Mouse (Mus musculus) T-helper 1 cell (primary cell): ENCODE measurements around the gene Syngr4.
"Not testable (repeated sequence)": the region's sequence is repeated elsewhere in the genome, so short reads cannot be mapped to it uniquely, and the experiment has no call there.

ENCODE experiments used
- in situ Hi-C: fragments of 300-600 bp; cut with MboI, MseI; formaldehyde crosslinking; loops from one replicate; pipeline ENCODE4 v1.15.1; 2025; ENCODE audit warnings: high pct_unique_total_duplicates

Gene Syngr4

DNA sequence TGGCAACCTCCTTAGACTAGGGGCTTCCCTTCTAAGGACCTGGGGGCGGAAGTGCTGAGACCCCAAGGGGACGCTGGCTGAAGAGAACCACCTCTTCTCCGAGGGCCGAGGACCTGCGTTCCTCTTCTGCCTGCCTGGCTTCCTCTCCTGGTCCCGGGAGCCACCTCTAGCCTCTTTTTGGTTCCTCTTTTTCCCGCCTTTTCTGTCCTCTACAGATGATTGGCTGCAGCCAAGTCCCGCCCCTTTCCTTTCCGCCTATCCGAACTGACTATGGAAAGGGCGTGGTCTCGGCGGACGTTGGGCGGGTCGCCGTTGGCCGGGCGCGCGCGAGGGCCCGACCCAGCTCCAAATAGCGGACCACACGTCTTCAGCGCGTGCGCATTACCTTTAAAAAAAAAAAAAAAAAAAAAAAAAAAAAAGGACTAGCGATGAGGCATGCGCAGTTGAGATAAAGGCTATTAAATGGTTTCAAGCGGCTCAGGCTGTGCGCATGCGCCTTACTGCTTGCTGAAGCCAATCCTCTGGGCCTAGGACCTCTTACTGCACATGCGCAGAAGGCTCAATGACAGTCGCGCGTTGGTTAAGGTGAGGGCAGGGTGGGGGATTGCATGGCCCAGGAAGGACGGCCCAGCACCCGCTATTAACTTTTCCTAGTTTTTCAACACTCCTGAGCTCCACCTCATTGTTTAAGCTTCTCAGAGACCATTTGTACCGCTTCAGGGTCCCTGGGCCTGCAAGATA, at the start of gene Syngr4, which contains the start of gene Tmem143:
Gene Syngr4, minus strand, starts transcription at position 198 of the 741 bp plus-strand sequence.
Gene Tmem143, plus strand, starts transcription at position 425 of the 741 bp plus-strand sequence.
- in situ Hi-C loops: no loop called here

DNA sequence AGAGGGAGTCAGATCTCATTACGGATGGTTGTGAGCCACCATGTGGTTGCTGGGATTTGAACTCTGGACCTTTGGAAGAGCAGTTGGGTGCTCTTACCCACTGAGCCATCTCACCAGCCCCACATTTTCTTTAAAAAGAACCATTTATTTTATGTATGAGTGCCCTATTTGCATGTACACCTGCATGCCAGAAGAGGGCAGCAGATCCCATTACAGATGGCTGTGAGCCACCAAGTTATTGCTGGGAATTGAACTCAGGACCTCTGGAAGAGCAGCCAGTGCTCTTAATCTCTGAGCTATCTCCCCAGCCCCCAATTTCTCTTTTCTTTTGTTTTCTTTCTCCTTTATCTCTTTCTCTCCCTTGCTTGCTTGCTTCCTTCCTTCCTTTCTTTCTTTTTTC, 46.8 kb upstream of the Syngr4 start:
- in situ Hi-C loops: loop anchor here (5.0 kb wide), 2 partner anchors 74 to 211 kb away; no protein-coding TSS in a partner anchor

DNA sequence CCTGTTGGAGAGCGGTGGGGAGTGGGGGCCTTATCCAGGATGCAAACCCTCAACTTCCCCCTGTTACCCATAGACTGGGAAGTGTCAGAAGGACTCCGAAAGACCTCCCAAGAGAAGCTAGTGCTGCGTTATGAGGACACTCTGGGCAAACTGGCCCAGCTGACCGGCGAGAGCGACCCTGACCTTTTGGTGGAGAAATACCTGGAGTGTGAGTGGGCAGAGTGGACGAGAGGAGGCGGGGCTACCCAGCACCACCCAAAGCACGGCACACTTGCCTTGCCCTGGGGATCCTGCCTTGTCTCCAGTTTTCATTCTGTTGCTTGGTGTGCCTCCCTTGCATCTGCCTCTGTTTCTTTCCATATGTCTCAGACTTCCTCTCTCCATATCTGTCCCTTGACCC, 45.5 kb upstream of the Syngr4 start:
- in situ Hi-C loops: loop anchor here (5.0 kb wide), 2 partner anchors 75 to 210 kb away; no protein-coding TSS in a partner anchor

DNA sequence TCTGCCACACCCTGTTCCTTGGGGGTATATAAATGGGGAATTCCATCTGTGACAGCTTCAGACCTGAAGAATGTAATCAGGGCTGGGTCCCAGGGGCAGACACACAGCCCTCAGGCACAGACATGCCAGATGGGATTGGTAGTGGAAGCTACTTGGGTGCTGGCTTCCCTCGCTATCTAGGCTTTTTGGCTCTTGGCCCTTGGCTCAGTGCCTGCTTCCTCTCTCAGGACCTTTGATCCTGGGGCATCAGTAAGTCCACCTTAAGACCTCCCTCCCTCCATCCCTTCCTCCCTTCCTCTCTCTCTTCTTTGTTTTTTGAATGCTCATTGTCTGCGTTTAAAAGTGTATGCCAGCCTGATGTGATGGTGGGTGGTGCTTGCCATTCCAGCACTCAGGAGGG, 43.3 kb upstream of the Syngr4 start:
- in situ Hi-C loops: loop anchor here (5.0 kb wide), 3 partner anchors 68 to 208 kb away; partner anchors contain the start of gene Kdelr1

DNA sequence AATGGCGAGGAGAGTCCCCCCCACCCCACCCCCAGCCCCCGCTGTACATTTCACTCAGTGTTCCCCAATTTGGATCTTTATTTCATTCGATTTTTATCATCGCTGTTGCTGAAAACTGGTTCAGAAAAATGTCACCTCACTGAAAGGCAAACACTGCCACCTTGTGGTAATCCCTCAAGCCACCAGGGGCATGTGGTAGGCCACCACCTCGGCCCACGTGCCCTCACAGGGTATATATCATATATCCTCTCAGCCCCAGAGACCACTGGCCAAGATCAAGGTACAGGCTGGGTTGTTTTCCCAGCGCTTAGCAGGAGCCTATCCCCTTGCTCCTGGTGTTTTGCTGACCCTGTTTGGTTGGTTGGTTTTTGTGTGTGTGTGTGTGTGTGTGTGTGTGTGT, 38.6 kb upstream of the Syngr4 start:
- in situ Hi-C loops: loop anchor here (5.0 kb wide), 1 partner anchor 63 kb away; the partner anchor contains the start of gene Kdelr1

DNA sequence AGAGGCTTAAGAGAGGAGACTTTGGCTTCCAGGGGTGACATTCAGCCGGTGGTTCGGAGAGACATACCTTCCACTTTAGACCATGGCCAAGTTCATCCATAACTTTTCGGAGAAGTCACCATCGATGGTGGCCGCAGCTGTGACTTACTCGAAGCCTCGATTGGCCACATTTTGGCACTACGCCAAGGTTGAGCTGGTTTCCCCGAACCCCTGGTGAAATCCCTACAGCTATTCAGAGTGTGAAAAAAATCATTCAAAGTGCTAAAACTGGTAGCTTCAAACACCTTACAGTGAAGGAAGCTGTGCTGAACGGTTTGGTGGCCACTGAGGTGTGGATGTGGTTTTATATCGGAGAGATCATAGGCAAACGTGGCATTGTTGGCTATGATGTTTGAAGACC, 37.3 kb upstream of the Syngr4 start:
- in situ Hi-C loops: not testable (repeated sequence)

DNA sequence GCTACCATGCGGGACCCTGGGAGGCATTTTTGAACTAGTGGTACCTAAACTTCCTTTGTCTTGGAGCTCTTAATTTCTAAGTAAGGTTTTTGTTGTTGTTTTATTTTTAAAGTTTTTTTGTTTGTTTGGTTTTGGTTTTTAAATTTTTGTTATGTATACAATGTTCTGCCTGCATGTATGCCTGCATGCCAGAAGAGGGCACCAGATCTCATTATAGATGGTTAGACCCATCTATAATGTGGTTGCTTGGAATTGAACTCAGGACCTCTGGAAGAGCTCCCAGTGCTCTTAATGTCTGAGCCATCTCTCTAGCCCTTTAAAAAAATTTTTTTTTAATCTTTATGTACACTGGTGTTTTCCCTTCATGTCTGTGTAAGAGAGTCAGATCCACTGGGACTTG, 33.2 kb upstream of the Syngr4 start:
- in situ Hi-C loops: no loop called here

DNA sequence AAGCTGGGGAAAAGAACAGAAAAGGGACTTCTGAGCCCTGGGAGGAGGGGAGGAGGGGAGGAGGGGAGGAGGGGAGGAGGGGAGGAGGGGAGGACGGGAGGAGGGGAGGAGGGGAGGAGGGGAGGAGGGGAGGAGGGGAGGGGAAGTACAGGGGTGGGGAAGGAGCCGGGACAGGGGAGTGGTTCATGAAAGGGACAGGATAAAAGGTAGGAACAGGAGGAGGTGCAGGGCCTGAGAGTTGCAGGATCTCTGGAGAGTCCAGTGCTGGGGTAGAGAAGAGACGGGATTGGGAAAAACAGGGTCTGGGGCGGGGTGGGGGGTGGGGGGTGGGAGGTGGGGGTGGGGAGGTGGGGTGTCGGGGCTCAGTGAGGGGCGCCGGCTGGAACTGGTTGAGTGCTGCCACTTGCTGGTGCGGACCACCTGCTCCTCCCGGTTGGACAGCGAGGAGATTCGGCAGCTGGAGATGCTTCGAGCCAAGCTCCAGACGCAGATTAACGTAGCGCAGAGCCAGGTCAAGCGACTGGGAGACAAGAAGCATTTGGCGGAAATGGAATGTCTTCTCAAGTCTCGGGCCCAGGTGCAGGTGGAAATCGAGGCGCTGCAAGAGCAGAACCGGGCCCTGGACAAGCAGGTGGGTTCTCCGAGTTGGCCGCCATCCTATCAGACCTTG, 32.2 kb upstream of the Syngr4 start:
- in situ Hi-C loops: no loop called here

DNA sequence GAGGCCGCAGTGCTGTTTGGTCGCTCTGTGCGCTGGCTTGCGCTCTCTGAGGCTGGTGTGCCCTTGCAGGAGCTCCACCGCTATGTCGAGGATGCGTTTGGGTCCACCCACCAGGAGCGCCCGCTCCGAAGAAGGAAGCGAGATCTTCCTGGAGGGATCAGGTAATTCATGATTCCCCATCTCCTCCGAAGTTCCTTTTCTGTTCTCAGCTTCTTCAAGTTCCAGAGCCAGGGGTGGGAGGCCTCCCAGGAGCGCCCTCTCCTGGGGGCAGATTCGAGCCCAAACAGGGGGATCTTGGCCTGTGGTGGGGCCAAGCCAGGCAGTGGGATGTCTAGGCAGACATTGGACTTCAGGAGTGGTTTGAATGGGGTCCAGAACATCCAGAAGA, 27.9 kb upstream of the Syngr4 start:
- in situ Hi-C loops: no loop called here

DNA sequence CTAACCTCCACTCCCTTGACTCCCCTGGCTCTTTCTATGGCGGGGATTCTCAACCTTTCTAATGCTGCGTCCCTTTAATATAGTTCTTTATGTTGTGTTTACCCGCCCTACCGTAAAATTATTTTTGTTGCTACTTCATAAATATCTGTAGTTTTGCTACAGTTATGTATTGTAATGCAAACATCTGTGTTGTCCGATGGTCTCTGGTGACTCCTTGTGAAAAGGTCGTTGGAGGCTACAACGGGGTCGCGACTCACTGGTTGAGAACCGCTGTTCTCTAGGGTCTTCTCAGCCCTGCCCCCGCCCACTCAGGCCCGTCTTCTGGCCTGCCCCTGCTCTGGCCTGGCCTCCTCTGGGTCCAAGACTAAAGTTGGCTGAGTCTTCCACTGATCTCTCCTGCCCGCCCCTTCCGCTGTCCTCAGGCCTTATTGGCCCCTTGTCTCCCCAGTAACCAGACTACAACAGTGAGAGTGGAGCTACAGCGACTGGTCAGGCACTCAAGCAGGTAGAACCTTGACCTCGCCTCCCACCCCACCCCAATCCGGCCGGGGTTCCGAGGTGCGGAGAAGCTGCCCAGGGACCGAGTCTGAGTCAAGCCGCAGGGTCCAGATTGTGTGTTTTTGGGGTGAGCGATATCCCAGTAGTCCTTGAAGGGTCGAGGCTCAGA, 27.4 kb upstream of the Syngr4 start, which contains the start of gene Ccdc114:
Gene Ccdc114, plus strand, starts transcription at position 311 of the 667 bp plus-strand sequence.
- in situ Hi-C loops: no loop called here

DNA sequence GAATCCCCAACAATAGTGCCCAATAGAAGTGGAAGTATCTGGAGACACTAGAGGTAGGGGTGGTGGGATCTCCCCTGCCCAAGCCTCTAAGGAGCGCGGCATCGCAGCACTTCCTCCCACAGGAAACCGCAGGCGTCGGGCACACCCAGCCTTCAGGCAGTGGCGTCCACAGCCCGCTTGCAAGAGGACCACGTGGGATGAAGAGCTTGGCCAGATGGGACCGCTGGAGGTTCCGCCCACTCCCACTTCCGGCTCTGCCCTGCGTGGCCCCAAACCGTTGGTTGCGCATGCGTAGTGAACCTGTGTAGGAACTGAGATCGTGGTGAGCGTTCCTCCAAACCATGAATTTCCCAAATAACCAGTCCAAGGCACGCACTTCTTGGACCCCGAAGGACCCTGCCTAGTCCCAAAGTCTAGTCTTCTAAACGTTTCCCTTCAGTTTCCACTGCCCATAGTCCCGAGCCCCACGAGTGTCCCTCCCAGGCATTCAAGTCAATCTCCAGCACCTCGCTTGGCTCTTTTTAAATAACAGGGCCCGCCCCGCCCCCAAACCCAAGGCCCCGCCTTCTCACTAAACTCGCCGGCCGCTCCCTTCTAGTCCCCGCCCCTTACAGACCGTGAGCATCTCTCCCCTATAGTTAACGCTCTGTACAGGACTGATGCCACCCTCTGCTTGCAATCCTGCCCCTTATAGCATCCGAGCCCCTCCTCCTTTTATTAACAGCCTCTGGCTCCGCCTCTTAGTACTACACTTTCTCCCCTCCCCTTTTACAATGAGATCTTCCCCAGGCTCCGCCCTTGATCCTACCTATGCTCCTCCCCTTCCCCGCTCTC, 26.6 kb upstream of the Syngr4 start:
- in situ Hi-C loops: no loop called here

DNA sequence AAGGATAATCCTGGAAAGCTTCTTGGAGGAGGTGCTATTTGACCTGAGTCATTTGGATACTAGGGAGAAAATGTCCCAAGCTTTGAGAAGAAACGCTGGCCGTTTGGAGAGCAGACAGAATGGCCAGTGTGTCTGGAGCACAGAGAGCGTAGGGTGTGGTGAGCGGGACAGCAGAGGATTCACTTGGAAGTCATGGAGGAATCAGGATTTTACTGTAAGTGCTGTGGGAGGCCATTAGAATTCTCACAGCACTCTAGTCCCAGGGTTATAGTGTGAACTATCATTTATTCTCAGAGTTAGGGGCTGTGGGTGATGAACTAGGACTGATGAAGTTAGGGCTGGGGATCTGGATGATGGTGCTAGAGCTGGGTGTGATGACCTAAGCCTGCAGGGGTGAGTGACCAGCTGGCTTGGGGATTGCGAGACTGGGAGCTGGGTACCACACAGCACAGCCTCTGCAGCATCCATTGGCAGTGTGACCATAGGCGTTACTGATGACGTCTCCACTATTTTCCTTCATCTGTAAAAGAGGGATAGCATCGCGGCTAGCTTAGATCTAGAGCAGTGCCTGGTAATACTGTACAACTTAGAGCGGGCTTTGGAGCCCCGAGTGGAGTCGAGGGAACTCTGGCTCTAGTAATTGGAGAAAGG, 25.6 kb upstream of the Syngr4 start:
- in situ Hi-C loops: no loop called here

DNA sequence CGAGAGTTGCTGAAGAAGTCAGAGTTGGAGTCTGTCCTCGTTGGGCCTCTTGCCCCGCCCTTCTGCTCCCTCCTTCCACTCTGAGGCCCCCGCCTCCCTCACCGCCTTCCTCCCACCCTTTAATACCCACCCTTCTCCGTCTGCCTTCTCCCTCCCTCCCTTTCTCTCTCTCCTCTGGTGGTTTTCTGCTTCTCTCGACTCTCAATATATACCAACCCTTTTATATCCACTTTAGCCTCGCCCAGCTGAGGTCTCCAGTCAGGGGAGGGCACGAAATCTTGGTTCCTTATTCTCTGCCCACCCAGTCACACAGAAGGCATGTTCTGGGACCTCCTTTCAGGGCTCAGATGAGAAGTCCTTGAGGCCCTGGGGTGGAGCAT, 24.7 kb upstream of the Syngr4 start, which contains the start of gene Emp3:
Gene Emp3, minus strand, starts transcription at position 163 of the 380 bp plus-strand sequence.
- in situ Hi-C loops: no loop called here

DNA sequence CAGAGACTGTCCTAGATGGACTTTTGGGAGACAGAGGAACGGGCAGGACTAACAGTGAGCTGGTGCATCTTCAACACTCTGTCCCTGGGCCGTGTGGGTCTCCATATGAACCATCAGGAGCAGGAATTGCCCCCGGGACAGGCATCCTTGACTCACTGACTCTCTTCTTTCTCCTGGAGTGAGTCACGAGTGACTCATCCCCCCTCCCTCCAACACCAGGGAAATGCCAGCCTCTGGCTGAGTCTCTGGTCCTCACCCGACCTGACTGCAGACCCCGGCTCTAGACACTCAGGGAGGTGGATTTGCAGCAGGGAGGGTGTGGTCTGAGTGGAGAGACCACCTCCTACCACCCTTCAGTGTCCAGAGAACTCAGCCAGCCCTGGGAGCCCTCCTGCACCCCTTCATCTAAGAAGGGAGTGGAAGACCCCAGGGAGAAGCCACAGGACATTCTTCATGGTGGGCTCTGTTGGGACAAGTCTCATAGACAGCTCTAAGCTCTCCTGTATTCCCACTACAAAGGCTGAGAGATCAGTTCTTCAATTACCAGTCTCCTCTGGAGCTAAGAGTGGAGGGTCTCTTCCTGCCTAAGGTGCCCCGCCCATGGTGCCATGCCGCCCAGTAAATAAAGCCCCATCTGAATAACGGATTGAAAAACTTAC, 24.2 kb upstream of the Syngr4 start:
- in situ Hi-C loops: no loop called here

DNA sequence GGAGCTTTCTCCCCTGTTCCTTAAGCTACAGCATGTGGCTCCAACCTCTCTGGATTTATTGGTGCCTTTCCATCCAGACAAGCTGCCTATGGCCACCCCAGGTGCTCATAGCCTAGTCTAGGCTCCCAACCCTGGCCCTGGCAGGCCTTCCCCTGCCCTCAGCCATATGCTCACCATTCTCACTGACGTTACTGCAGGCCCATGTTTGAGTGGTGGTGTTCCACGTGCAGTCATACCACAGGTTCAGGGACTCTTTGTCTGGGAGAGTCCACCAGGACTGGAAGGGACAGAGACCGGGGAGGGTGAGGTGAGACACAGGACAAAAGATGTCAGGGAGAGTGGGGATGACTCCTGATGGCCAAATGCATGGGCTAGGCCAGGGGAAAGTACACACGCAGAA, 23.2 kb upstream of the Syngr4 start:
- in situ Hi-C loops: no loop called here

DNA sequence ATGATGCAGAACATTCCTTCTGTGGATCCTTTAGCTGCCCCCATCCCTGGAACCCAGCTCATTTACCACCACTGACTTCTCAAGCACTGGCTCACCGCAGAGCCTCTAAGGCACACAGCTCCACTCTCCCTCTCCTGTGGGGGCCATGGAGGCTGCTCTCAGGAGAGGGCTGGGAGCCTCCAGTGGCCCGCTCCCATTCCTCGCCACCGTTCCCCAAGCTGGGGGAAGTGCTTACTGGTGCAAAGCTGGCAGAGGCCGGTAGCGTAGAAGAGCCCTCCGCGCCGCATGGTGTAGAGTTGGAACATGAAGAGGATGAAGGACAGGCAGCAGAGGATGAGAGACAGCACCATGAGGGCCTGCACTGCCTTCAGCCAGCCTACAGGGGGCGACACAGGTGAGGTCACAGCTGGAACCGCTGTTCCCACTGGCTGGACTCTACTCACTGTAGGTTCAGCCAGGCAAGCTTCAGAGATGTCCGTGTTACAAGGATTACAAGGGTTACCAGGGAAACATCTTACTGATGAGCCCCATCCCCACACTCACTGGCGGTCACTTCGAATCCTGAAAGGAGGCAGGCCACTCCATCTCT, 22.7 kb upstream of the Syngr4 start:
- in situ Hi-C loops: no loop called here

DNA sequence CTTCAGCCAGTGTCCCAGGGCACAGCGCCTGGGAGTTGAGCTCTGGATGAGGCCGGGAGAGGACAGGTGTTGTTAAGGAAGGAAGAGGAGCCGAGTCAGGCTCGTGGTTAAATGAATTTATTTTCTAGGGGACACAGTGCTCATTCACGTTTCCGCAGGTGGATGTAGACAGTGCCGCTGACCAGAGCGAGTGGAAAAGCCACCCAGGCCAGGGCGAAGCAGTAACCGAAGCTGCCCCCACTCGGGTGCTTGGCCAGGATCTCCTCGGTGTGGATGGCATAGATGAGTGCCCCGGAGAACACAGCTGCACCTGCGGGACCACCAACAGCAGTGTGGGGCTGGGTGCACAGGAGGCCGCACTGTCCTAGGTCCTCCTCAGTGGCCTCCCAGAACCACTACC, 21.4 kb upstream of the Syngr4 start:
- in situ Hi-C loops: no loop called here

DNA sequence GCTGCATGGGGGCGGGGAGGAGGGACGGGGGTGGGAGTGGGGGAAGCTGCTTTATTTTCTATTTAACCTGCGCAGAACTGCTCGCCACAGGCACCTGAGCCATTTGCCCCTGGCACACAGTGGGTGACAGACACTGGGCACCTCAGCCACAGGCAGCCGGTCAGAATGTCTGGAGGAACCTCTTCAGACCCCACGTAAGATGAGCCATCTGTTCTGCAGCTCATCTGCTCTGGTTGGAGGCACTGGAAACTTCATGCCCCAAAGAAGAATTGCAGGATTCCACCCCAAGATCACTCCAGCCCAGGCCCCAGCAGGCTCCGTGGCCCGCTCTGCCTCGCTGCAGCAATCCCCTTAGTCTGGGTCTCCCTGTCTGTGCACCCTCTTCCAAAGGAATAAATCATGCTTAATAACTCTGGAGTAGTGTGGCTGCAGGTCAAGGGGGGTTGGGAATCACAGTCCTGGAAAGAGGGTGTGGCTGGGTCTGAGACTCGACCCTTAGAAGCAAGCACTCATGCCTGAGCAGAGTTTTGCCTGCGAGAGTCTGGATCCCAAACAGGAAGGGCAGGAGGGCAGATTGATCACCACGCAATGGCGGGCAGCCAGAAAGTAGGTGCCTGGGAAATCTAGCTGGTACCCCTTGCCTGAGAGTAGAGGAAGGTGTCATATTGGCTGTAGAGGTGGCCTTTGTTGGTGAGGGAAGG, 20.6 kb upstream of the Syngr4 start:
- in situ Hi-C loops: no loop called here
